Mouse (Mus musculus): ENCODE data around the gene Prkacb. TPM values are rescaled to one million over a fixed set of nuclear protein-coding genes. Genes with fewer than 3 reads are reported as not detected.
"Not testable (repeated sequence)": the region's sequence is repeated elsewhere in the genome, so short reads cannot be mapped to it uniquely, and the experiment has no call there.

Prkacb gene
- polyA plus RNA-seq, 1 experiment from 2014 or later, result 228 TPM

DNA sequence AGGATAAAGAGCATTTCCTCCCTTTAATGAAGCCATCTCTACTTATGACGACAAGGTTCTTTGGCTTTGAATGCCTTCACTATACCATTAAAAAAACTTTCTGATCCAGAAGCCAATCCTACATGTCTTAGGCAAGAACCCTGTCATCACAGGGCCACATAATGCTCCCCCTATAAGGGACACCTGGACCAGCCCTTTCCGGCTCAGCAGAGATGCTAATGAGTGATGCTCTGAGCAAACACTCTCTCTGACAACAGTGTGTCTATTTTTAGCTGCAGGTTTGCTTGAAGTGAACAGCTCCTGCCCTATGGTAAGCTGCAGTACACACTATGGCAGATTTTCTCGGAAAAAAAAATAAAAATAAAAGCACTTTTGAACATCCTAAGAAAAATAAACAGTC, 43.9 kb downstream of the Prkacb start:
- WGBS, result 27% methylated on average over 3 of the region's 3 CpGs

DNA sequence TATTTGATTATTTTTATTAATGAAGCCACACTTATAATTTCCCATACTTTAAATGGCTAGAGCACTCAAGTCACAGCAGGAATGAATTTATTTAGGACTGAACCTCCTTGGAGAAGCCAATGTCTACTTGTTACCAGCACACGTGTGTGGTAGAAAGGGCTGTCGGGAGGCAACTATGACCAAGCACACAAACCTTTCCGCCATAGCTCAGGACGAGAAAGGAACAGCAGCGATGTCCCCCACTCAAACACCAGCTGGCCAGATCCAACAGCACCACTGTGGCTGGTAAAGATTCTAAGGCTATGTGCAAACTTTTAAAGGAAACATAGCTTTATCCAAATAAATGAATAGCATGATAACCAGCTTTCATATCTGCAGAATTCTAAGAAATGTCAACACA, 44.4 kb downstream of the Prkacb start:
- H3K4me3 ChIP-seq (ENCODE audit: low read depth, low read length), result peak overlapping the region; percentile 47
- H3K27me3 ChIP-seq (ENCODE audit: control insufficient read depth, insufficient read depth, low read depth, low read length), result no peaks in the 10 kb centered on the region
- H3K27ac ChIP-seq (ENCODE audit: low read length), result peak overlapping the region; percentile 83
- 78% methylated on average over 5 of the region's 5 CpGs for WGBS
- no peak for ATAC-seq
- H3K9me3 ChIP-seq (replicated peaks; ENCODE audit: control insufficient read depth, low read length, poor library complexity, severe bottlenecking), result no peaks in the 10 kb centered on the region
- peaks cover 35% of the 10 kb centered on the region for H3K4me1 ChIP-seq (ENCODE audit: control insufficient read depth, insufficient read depth, low read length)
- peak overlapping the region; percentile 72 for H3K4me2 ChIP-seq (ENCODE audit: low read length)
- peak overlapping the region; percentile 63 for H3K9ac ChIP-seq (ENCODE audit: low read depth, low read length)
- H3K36me3 ChIP-seq (ENCODE audit: control insufficient read depth, insufficient read depth, low read length), result 0 out of 2 replicates have a peak, but pooled peaks cover 4% of the 10 kb centered on the region

More for the DNA sequence above, 43.9 kb downstream of the Prkacb start:
- Histone ChIP-seq H3K27me3 (ENCODE audit: control insufficient read depth, insufficient read depth, low read depth, low read length) (no peaks in the 10 kb centered on the region), H3K9ac (ENCODE audit: low read depth, low read length) (peak overlapping the region; percentile 63), H3K4me3 (ENCODE audit: low read depth, low read length) (peak overlapping the region; percentile 47), H3K27ac (ENCODE audit: low read length) (peak overlapping the region; percentile 83), H3K4me2 (ENCODE audit: low read length) (peak overlapping the region; percentile 72), H3K4me1 (ENCODE audit: control insufficient read depth, insufficient read depth, low read length) (peaks cover 35% of the 10 kb centered on the region), H3K9me3 (replicated peaks; ENCODE audit: control insufficient read depth, low read length, poor library complexity, severe bottlenecking) (no peaks in the 10 kb centered on the region), H3K36me3 (ENCODE audit: control insufficient read depth, insufficient read depth, low read length) (0 out of 2 replicates have a peak, but pooled peaks cover 4% of the 10 kb centered on the region)
- peak; percentile 80 for ATAC-seq

DNA sequence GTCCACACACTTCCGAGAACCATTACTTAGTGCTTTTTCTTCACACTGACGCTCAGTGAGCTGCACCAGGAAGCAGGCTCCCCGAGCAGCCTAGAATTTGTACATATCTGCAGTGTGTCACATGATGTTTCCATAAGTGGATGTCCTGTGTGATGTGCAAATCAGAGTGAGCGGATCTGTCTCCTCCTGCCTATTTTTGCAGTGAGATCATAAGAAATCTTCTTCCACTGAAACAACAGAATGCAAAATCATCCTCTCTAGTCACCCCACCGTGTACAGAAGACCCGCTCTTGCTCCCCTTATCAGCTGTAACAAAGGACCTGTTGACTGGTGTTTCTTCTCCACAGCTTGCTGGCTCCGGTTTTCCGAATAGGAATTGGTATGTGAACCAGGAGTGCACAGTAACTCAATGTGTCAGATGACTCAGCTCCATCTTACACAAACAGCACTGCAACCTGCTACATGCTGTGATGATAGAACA, 46.0 kb downstream of the Prkacb start:
- Histone ChIP-seq H3K4me1 (ENCODE audit: control insufficient read depth, insufficient read depth, low read length) (peaks cover 35% of the 10 kb centered on the region), H3K4me3 (ENCODE audit: low read depth, low read length) (no peak overlapping the region), H3K9me3 (replicated peaks; ENCODE audit: control insufficient read depth, low read length, poor library complexity, severe bottlenecking) (no peaks in the 10 kb centered on the region), H3K36me3 (ENCODE audit: control insufficient read depth, insufficient read depth, low read length) (0 out of 2 replicates have a peak, but pooled peaks cover 4% of the 10 kb centered on the region), H3K27me3 (ENCODE audit: control insufficient read depth, insufficient read depth, low read depth, low read length) (no peaks in the 10 kb centered on the region), H3K27ac (ENCODE audit: low read length) (peak overlapping the region; percentile 47), H3K9ac (ENCODE audit: low read depth, low read length) (0 out of 2 replicates have a peak overlapping the region, but pooled peaks have one; percentile 20), H3K4me2 (ENCODE audit: low read length) (peak overlapping the region; percentile 72)
- ATAC-seq, result no peak
- WGBS, result 48% methylated on average over 8 of the region's 8 CpGs

DNA sequence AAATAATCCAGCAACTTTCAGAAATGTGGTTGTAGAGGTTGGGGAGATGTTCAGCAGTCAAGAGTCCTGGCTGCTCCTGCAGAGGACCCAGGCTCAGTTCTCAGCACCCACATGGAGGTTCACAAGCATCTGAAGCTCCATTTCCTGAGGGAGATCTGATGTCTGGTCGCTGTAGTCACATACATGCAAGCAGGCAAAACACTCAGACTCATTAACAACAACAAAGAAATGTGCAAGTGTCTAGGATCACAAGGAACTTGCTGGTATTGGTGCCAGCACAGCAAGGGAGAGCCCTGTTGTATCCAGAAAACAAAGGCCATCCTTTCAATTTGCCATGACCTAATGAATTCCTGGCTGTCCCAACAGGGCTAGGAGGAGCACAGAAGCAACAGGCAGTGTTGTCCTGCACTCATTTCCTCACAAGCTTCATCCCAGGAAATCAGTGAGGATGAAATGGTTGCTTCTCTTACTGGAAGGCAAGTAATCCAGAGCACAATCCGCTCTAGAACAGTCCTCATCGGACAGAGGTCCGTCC, 46.7 kb downstream of the Prkacb start:
- Histone ChIP-seq H3K27ac (ENCODE audit: low read length) (no peak overlapping the region), H3K4me1 (ENCODE audit: control insufficient read depth, insufficient read depth, low read length) (peaks cover 31% of the 10 kb centered on the region), H3K27me3 (ENCODE audit: control insufficient read depth, insufficient read depth, low read depth, low read length) (no peaks in the 10 kb centered on the region), H3K9ac (ENCODE audit: low read depth, low read length) (no peak overlapping the region), H3K4me2 (ENCODE audit: low read length) (peak overlapping the region; percentile 72; the same call in 1 of the 2 replicates), H3K36me3 (ENCODE audit: control insufficient read depth, insufficient read depth, low read length) (0 out of 2 replicates have a peak, but pooled peaks cover 4% of the 10 kb centered on the region), H3K9me3 (replicated peaks; ENCODE audit: control insufficient read depth, low read length, poor library complexity, severe bottlenecking) (no peaks in the 10 kb centered on the region), H3K4me3 (ENCODE audit: low read depth, low read length) (no peak overlapping the region)
- 87% methylated on average over 4 of the region's 4 CpGs for WGBS
- ATAC-seq, result no peak

DNA sequence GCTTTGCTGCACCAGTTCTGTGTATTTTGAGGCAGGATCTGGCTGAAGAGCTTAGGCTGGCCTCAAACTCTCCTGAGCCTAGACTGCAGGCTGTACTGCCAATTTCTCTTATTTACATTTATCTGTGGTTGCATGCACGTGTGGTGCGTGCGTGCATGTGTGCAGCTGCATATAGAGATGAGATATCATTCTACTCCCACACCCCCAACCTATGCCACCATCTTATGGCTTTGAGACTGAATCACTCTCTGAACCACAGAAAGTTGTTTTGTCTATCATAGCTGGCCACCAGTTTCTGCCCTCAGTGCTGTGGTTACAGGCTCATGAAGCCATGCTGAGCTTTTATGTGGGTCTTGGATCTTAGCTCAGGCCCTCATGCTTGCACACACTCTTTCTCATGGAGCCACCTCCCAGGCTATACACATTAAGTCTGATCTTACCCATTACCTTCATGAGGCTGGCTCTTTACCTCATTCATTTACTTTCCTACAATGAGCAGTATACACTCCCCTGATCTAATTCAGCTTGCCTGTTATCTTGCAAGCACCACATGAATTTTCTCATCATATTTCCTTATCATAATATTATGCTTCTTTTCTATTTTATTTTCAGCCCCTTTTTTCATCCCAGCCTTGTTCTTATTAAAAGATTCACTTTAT, 47.8 kb downstream of the Prkacb start:
- Histone ChIP-seq H3K4me2 (ENCODE audit: low read length) (no peak overlapping the region), H3K4me1 (ENCODE audit: control insufficient read depth, insufficient read depth, low read length) (peaks cover 26% of the 10 kb centered on the region), H3K9me3 (replicated peaks; ENCODE audit: control insufficient read depth, low read length, poor library complexity, severe bottlenecking) (no peaks in the 10 kb centered on the region), H3K9ac (ENCODE audit: low read depth, low read length) (no peak overlapping the region), H3K27ac (ENCODE audit: low read length) (no peak overlapping the region), H3K27me3 (ENCODE audit: control insufficient read depth, insufficient read depth, low read depth, low read length) (no peaks in the 10 kb centered on the region), H3K36me3 (ENCODE audit: control insufficient read depth, insufficient read depth, low read length) (0 out of 2 replicates have a peak, but pooled peaks cover 4% of the 10 kb centered on the region), H3K4me3 (ENCODE audit: low read depth, low read length) (no peak overlapping the region)
- no peak for ATAC-seq
- 89% methylated on average over 3 of the region's 3 CpGs for WGBS

DNA sequence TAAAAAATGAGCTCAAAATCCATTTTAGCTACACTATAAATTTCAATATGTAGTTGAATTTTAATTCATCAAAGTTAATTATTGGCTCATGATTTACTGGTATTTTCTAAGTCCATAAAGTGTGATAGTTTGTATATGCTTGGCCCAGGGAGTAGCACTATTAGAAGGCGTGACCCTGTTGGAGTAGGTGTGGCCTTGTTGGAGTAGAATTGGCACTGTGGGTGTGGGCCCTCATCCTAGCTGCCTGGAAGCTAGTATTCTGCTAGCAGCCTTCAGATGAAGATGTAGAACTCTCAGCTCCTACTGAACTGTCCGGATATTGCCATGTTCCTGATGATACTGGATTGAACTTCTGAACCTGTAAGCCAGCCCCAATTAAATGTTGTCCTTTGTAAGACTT, 49.7 kb downstream of the Prkacb start:
- ATAC-seq; H3K9me3 ChIP-seq (replicated peaks; ENCODE audit: control insufficient read depth, low read length, poor library complexity, severe bottlenecking); H3K27ac ChIP-seq (ENCODE audit: low read length); H3K4me2 ChIP-seq (ENCODE audit: low read length); H3K4me3 ChIP-seq (ENCODE audit: low read depth, low read length); H3K9ac ChIP-seq (ENCODE audit: low read depth, low read length); H3K36me3 ChIP-seq (ENCODE audit: control insufficient read depth, insufficient read depth, low read length); H3K27me3 ChIP-seq (ENCODE audit: control insufficient read depth, insufficient read depth, low read depth, low read length): not testable (repeated sequence)
- H3K4me1 ChIP-seq (ENCODE audit: control insufficient read depth, insufficient read depth, low read length), result peaks cover 22% of the 10 kb centered on the region
- 97% methylated on average over 2 of the region's 2 CpGs for WGBS

DNA sequence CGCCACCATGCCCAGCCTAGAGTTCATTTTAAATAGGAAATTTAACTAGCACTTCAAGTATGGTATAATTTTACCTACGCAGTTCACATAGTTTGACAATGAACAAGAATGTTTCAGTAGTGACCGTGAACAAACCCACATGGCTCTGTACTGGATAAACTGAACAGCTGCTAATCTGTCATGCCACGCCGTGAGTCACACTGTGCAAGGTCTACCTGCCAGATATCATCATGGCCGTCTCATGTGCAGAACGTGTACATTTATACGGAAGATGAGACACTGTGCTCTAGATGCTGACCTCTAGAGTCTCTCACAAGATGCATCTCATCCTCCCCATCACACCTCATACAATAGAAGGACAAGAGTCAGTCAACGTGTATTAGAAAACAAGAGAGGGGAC, 51.5 kb downstream of the Prkacb start:
- Histone ChIP-seq H3K9me3 (replicated peaks; ENCODE audit: control insufficient read depth, low read length, poor library complexity, severe bottlenecking) (no peaks in the 10 kb centered on the region), H3K4me1 (ENCODE audit: control insufficient read depth, insufficient read depth, low read length) (peaks cover 4% of the 10 kb centered on the region), H3K4me2 (ENCODE audit: low read length) (no peak overlapping the region), H3K27ac (ENCODE audit: low read length) (no peak overlapping the region), H3K4me3 (ENCODE audit: low read depth, low read length) (no peak overlapping the region), H3K36me3 (ENCODE audit: control insufficient read depth, insufficient read depth, low read length) (peaks cover 4% of the 10 kb centered on the region; the same call in 1 of the 2 replicates), H3K27me3 (ENCODE audit: control insufficient read depth, insufficient read depth, low read depth, low read length) (no peaks in the 10 kb centered on the region), H3K9ac (ENCODE audit: low read depth, low read length) (no peak overlapping the region)
- WGBS, result 96% methylated on average over 9 of the region's 9 CpGs
- no peak for ATAC-seq

DNA sequence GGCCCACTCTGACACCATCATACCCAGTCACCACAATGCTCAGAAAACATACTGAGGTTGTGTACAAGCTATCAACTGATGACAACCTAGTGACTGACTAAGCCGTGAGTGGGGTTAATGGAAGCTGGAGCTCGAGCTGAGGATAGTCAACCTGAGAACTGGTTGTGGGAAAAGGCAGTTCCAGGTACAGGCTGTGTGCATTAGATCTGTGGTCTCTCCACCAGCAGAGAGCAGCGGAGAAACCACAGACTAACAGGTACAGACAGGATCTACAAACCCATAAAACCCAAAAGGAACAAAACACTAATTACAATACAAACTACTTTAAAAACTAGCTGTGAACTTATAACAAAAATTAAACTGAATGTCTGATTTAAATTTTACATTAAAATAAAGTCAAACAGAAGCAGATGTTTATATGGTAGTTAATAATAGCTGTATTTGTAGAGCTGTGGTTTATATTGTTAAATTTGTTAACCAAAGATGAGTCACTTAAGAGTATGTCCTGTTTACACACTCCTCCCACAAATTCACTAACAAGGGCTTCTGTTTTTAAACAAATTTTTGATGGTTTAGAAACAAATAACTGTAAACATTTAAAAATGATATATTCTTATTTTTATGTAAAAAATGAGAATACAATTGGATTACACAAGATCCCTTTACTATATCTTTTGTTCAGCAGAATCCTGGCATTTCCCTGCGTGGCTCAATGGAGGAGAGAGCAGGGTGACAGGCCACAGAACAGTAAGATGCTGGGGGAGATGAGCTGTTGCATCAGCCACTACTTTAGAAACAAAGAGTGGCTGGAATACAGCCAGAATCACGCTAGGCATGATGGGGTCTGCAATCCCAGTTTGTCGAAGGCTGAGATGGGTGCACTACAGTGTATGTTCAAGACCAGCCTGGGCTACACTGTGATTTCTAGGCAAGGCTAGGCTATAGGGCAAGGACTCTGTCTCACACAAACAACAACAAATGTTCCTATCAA, 54.5 kb downstream of the Prkacb start:
- Histone ChIP-seq H3K4me3 (ENCODE audit: low read depth, low read length) (no peak overlapping the region), H3K4me2 (ENCODE audit: low read length) (no peak overlapping the region), H3K27ac (ENCODE audit: low read length) (no peak overlapping the region), H3K9ac (ENCODE audit: low read depth, low read length) (no peak overlapping the region), H3K9me3 (replicated peaks; ENCODE audit: control insufficient read depth, low read length, poor library complexity, severe bottlenecking) (no peaks in the 10 kb centered on the region), H3K27me3 (ENCODE audit: control insufficient read depth, insufficient read depth, low read depth, low read length) (no peaks in the 10 kb centered on the region), H3K4me1 (ENCODE audit: control insufficient read depth, insufficient read depth, low read length) (no peaks in the 10 kb centered on the region; the same call in 1 of the 2 replicates), H3K36me3 (ENCODE audit: control insufficient read depth, insufficient read depth, low read length) (peaks cover 2% of the 10 kb centered on the region; the same call in 1 of the 2 replicates)
- no peak for ATAC-seq
- 75% methylated on average over 6 of the region's 6 CpGs for WGBS

Measured in midbrain, embryonic 16.5 days (tissue).